Mouse (Mus musculus) lung, adult 2 months (tissue): Measurements from ENCODE around the gene Atp5g1.

Experiments used
- CTCF ChIP-seq: fragments of 200-500 bp; IDR thresholded peaks from 2 replicates; pipeline ENCODE4 v1.5.1; 2011; ENCODE audit warnings: mild to moderate bottlenecking, low read length, control low read depth; ENCODE audit not compliant: insufficient read depth
- POLR2A ChIP-seq: fragments of 200-500 bp; IDR thresholded peaks from 2 replicates; pipeline ENCODE4 v1.6.1; 2011; ENCODE audit warnings: low read depth, mild to moderate bottlenecking, control low read depth, low read length, borderline replicate concordance; ENCODE audit errors: extremely low read depth

DNA sequence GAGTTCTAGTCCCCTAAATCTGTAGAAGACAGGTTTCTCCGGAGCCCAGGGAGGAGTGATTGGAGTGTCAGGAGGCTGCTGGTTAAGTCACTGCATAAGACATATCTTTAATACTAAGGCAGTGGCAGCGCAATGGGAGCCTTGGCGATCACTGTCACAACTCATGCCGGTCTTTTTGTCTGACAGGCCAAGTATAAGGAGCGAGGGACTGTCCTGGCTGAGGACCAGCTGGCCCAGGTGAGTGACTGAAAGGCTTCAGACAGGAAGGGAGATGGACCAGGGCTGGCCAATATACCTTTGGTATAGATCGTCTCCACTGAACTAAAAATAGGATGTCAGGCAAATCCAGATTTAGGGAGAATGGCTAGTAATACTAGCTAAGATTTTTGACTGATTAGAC lies 40.3 kb downstream of the Atp5g1 start:
- no peak for TF ChIP-seq CTCF
- no peak for TF ChIP-seq POLR2A
